Mouse (Mus musculus): ENCODE data around the gene Sycp2. TPM values are rescaled to one million over a fixed set of nuclear protein-coding genes. Genes with fewer than 3 reads are reported as not detected.

The Sycp2 gene
- polyA plus RNA-seq, 1 experiment from 2014 or later = 0.20 TPM

DNA sequence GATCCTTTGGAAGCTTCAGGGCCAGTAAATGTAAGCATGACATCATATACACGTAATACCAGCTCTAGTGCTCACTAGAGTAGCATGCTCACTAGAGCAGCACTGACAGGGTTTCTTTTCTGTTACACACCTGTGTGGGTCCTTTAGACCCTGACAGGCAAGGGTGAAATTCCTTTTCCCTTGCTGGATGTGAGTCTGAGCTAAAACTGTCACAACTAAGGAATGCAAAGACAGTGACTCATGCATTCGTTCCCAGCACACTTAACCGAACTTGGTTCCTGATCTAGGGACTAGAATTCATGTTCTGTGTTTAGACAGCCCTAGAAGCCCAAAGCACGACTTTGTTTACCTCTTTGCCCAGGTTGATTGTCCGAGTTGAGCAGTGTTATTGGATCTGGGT is 15.7 kb upstream of the Sycp2 start:
- ATAC-seq (ENCODE audit: insufficient read depth) (no peak), DNase-seq (no peak)
- H3K27me3 ChIP-seq (ENCODE audit: insufficient read depth, low read length) = no peaks in the 10 kb centered on the region
- H3K36me3 ChIP-seq (ENCODE audit: insufficient read depth) = no peaks in the 10 kb centered on the region
- 62% methylated on average over 5 of the region's 5 CpGs for WGBS
- no peak overlapping the region for H3K4me3 ChIP-seq (ENCODE audit: low read depth, low read length)
- no peaks in the 10 kb centered on the region for H3K4me1 ChIP-seq (ENCODE audit: insufficient read depth)
- TF ChIP-seq CTCF (IDR thresholded peaks at IDR 0.05; ENCODE audit: low read depth) = no peak
- no peak overlapping the region for H3K27ac ChIP-seq (ENCODE audit: low read depth)
- no peaks in the 10 kb centered on the region for H3K9me3 ChIP-seq (ENCODE audit: low read depth, low read length)
- no peak overlapping the region for H3K9ac ChIP-seq
- H3K4me2 ChIP-seq = no peak overlapping the region

DNA sequence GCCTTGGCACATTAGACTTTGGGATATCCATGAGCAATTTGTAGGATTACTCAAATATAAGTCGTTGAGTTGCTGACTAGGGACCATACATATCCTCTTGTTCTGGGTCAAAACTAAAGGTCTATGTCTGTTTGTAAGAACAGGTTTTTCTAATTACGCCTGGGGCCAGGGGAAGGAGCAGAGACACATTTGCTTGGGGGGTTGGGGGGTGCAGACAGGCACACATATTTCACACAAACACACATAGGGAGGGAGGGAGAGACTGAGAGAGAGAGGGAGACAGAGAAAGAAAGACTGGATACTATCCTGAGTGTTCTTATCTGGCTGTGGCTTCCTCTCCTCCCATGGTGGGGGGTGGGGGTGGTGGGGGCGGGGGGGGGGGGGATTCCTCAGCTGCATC is 14.7 kb upstream of the Sycp2 start:
- Histone ChIP-seq H3K27ac (ENCODE audit: low read depth) (peak overlapping the region; percentile 46; the same call in 1 of the 2 replicates), H3K27me3 (ENCODE audit: insufficient read depth, low read length) (no peaks in the 10 kb centered on the region), H3K4me2 (no peak overlapping the region), H3K36me3 (ENCODE audit: insufficient read depth) (no peaks in the 10 kb centered on the region), H3K4me1 (ENCODE audit: insufficient read depth) (no peaks in the 10 kb centered on the region), H3K4me3 (ENCODE audit: low read depth, low read length) (no peak overlapping the region), H3K9me3 (ENCODE audit: low read depth, low read length) (no peaks in the 10 kb centered on the region), H3K9ac (no peak overlapping the region)
- no peak for DNase-seq
- TF ChIP-seq CTCF (IDR thresholded peaks at IDR 0.05; ENCODE audit: low read depth) = no peak
- ATAC-seq (ENCODE audit: insufficient read depth) = peak; percentile 18; the same call in 1 of the 2 replicates
- WGBS = 22% methylated on average over 2 of the region's 3 CpGs

GRCm38 (mm10) chr2:178421603-178422002 is 14.1 kb upstream of the Sycp2 start:
- H3K36me3 ChIP-seq (ENCODE audit: insufficient read depth) = no peaks in the 10 kb centered on the region
- H3K4me2 ChIP-seq = no peak overlapping the region
- H3K9ac ChIP-seq = no peak overlapping the region
- H3K4me1 ChIP-seq (ENCODE audit: insufficient read depth) = no peaks in the 10 kb centered on the region
- no peaks in the 10 kb centered on the region for H3K27me3 ChIP-seq (ENCODE audit: insufficient read depth, low read length)
- ATAC-seq (ENCODE audit: insufficient read depth) = peak; percentile 51; the same call in 1 of the 2 replicates
- peak; percentile 55 for DNase-seq
- no peak overlapping the region for H3K27ac ChIP-seq (ENCODE audit: low read depth)
- TF ChIP-seq CTCF (IDR thresholded peaks at IDR 0.05; ENCODE audit: low read depth) = no peak
- 29% methylated on average over 6 of the region's 6 CpGs for WGBS
- no peaks in the 10 kb centered on the region for H3K9me3 ChIP-seq (ENCODE audit: low read depth, low read length)
- no peak overlapping the region for H3K4me3 ChIP-seq (ENCODE audit: low read depth, low read length)

DNA sequence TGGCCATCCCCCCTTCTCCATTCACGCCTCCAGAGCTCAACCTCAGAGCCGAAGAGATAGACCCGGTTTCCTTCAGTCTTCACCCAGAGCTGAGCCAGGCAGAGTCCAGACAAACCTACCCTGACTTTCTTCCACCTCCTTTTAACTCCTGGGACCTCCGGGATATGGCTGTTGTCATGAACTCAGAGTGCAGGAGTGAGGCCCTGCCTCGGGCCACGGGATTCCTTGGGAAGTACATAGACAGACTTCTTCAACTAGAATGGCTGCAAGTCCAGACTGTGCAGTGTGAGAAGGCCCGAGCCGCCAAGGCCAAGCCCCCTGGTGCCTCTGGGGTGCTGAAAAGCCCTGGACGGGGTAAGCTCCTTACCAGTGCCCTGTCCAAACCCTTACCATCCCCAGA is 13.1 kb upstream of the Sycp2 start:
- 72% methylated on average over 9 of the region's 9 CpGs for WGBS
- Histone ChIP-seq H3K4me3 (ENCODE audit: low read depth, low read length) (no peak overlapping the region), H3K4me1 (ENCODE audit: insufficient read depth) (peaks cover 4% of the 10 kb centered on the region; the same call in 1 of the 2 replicates), H3K9me3 (ENCODE audit: low read depth, low read length) (no peaks in the 10 kb centered on the region), H3K27ac (ENCODE audit: low read depth) (no peak overlapping the region), H3K9ac (no peak overlapping the region), H3K36me3 (ENCODE audit: insufficient read depth) (no peaks in the 10 kb centered on the region), H3K27me3 (ENCODE audit: insufficient read depth, low read length) (no peaks in the 10 kb centered on the region), H3K4me2 (no peak overlapping the region)
- ATAC-seq (ENCODE audit: insufficient read depth) (no peak), DNase-seq (no peak)
- TF ChIP-seq CTCF (IDR thresholded peaks at IDR 0.05; ENCODE audit: low read depth) = no peak

GRCm38 (mm10) chr2:178416970-178417369 is 9.5 kb upstream of the Sycp2 start:
- no peak overlapping the region for H3K27ac ChIP-seq (ENCODE audit: low read depth)
- WGBS = 64% methylated on average over 4 of the region's 4 CpGs
- no peaks in the 10 kb centered on the region for H3K36me3 ChIP-seq (ENCODE audit: insufficient read depth)
- no peak overlapping the region for H3K9ac ChIP-seq
- no peaks in the 10 kb centered on the region for H3K9me3 ChIP-seq (ENCODE audit: low read depth, low read length)
- H3K4me3 ChIP-seq (ENCODE audit: low read depth, low read length) = no peak overlapping the region
- TF ChIP-seq CTCF (IDR thresholded peaks at IDR 0.05; ENCODE audit: low read depth) = no peak
- no peak for ATAC-seq (ENCODE audit: insufficient read depth)
- H3K4me2 ChIP-seq = no peak overlapping the region
- peaks cover 16% of the 10 kb centered on the region for H3K4me1 ChIP-seq (ENCODE audit: insufficient read depth)
- no peak for DNase-seq
- H3K27me3 ChIP-seq (ENCODE audit: insufficient read depth, low read length) = peaks cover 11% of the 10 kb centered on the region; the same call in 1 of the 2 replicates

DNA sequence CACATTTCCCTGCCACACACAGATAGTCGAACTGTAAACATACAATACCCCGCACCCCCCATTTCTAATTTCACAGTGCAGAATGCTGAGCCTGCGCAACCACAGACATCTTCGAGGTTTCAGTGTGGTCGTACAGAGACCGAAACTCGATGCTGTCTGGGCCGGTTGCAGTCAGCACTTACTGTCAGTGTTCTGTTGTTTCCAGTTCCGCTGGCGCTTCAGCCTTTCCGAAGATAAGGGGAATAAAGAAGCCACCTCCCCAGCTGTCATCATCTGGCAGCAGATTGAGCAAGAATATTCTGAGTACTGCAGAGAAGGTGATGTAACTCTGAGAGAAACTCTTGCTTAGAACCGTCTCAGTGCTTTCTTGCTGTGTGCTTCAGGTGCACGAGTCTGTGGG is 8.9 kb upstream of the Sycp2 start:
- DNase-seq = peak; percentile 67
- peaks cover 16% of the 10 kb centered on the region for H3K4me1 ChIP-seq (ENCODE audit: insufficient read depth)
- WGBS = 36% methylated on average over 13 of the region's 13 CpGs
- ATAC-seq (ENCODE audit: insufficient read depth) = no peak
- no peak overlapping the region for H3K9ac ChIP-seq
- H3K4me2 ChIP-seq = no peak overlapping the region; the same call in 1 of the 2 replicates
- no peaks in the 10 kb centered on the region for H3K36me3 ChIP-seq (ENCODE audit: insufficient read depth)
- H3K27me3 ChIP-seq (ENCODE audit: insufficient read depth, low read length) = peaks cover 11% of the 10 kb centered on the region; the same call in 1 of the 2 replicates
- no peaks in the 10 kb centered on the region for H3K9me3 ChIP-seq (ENCODE audit: low read depth, low read length)
- no peak for TF ChIP-seq CTCF (IDR thresholded peaks at IDR 0.05; ENCODE audit: low read depth)
- H3K4me3 ChIP-seq (ENCODE audit: low read depth, low read length) = no peak overlapping the region
- no peak overlapping the region for H3K27ac ChIP-seq (ENCODE audit: low read depth)

DNA sequence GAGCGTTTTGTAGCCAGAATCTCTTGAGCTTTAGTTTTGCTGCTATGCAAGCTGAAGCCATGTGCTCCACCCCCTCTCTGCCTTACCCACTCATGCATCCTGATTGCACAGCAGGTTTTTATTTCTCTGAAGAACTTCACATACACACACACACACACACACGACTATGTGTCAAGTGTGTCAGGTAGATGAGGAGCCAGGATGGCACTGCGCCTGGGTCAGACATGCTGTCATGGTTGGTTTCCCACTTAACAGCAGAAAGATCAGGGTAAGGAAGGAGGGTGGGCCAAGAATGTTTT is 7.6 kb upstream of the Sycp2 start:
- ATAC-seq (ENCODE audit: insufficient read depth) = no peak
- Histone ChIP-seq H3K36me3 (ENCODE audit: insufficient read depth) (no peaks in the 10 kb centered on the region), H3K27ac (ENCODE audit: low read depth) (no peak overlapping the region), H3K27me3 (ENCODE audit: insufficient read depth, low read length) (peaks cover 11% of the 10 kb centered on the region; the same call in 1 of the 2 replicates), H3K9me3 (ENCODE audit: low read depth, low read length) (no peaks in the 10 kb centered on the region), H3K9ac (no peak overlapping the region), H3K4me3 (ENCODE audit: low read depth, low read length) (peak overlapping the region; percentile 62), H3K4me1 (ENCODE audit: insufficient read depth) (peaks cover 16% of the 10 kb centered on the region), H3K4me2 (peak overlapping the region; percentile 97)
- WGBS = 23% methylated on average over 3 of the region's 3 CpGs
- no peak for TF ChIP-seq CTCF (IDR thresholded peaks at IDR 0.05; ENCODE audit: low read depth)
- no peak for DNase-seq
